Mouse (Mus musculus) monocyte, adult 5-6 weeks (primary cell): ENCODE data around the gene Gabra6. TPM values are rescaled to one million over a fixed set of nuclear protein-coding genes. Genes with fewer than 3 reads are reported as not detected.

ENCODE experiments used
- ATAC-seq: fragments of 153-309, 156-312 bp; replicated peaks from 2 replicates; pipeline ENCODE4 v1.8.0; 2017; ENCODE audit warnings: mild to moderate bottlenecking; ENCODE audit not compliant: low TSS enrichment, insufficient number of reproducible peaks, severe bottlenecking, poor library complexity, low FRiP score
- total RNA-seq: library from RNA; stranded (forward); fragments of 200-1000, 200-491, 200-594 nt; gene quantifications from 3 replicates; pipeline ENCODE4 v1.2.3, GENCODE M21; 2017

Gabra6 gene
- total RNA-seq, result not detected in 3 replicates

- ATAC-seq, result no peak
These were observed at the start of gene Gabra6 for GRCm38 (mm10) chr11:42320882-42321281. Gabra6 (minus strand) TSS chr11:42321072.

- no peak for ATAC-seq
These were observed 44.7 kb upstream of the Gabra6 start for GRCm38 (mm10) chr11:42365544-42365943.

- no peak for ATAC-seq
These were observed 11.2 kb upstream of the Gabra6 start for GRCm38 (mm10) chr11:42332121-42332520.

GRCm38 (mm10) chr11:42326262-42326661 is 5.4 kb upstream of the Gabra6 start:
- ATAC-seq, result no peak

DNA sequence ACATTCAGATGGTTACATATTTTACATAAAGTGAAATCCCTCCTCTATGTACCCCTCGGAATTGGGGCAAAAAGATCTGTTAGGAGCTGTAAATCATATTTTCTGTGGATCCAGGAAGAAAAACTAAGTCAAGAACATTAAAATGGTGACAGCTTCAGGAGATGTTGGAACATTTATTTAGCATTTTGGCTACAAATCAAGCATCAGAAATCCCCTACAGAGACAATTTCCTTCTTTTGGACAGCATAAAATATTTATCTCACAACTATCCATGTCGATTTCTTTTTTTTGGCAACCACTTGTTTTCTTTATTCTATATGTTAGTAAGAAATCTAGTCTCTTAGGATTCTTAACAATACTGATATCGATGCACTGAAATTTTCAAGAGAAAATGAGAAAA is 688 bp upstream of the Gabra6 start:
- no peak for ATAC-seq

- no peak for ATAC-seq
These were observed 1.4 kb downstream of the Gabra6 start for GRCm38 (mm10) chr11:42319521-42319920.

DNA sequence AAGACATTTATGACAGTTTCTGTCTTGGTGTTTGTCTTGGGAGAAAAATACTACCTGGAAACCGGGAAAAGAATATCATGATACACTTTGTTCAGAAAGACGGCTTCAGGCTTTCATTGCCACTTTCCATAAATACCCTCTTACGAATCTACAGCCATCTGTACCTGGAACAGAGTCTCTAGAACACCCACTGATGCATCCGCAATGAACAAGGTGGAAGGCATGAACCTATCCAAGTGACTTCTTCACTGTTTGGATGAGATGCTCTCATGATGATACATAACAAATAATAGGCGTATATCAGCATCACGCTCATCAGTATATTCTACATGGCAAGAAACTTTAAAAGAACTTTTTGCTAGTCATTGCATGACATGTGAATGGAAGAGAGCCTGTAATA is 1.8 kb downstream of the Gabra6 start:
- ATAC-seq, result no peak

DNA sequence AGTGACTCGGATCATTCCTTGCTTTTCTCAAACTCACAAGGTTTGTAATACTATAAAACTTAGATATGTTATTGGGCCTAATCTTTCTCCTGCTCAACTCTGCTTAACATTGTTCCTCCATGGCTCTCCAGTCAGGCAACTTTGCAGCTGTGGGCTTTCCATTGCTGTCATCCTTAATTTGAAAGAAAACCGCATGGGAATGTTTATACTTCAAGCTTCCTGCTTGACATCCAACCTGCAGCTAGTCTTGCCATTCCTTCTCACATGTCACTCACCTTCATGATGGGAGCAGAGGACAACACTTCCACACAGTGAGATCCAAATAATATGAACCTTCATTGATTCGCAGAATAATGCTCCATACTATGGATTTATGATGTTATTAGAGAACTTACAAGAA is 2.9 kb downstream of the Gabra6 start:
- no peak for ATAC-seq

DNA sequence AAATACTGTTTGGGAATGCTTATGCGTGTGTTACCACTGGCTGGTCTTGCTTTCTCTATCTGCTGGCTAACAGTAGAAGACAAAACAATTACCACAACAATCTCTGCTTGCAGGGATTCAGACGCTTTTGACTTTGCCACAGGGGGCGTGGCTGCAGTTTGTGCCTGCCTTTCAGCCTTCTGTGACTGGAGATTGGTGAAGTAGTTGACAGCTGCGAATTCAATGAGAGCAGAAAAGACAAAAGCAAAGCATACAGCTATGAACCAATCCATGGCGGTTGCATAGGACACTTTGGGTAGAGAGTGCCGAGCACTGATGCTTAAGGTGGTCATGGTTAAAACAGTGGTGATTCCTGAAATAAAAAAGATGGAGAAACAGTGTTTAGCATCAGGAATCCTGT is 6.0 kb downstream of the Gabra6 start:
- ATAC-seq, result no peak

GRCm38 (mm10) chr11:42310892-42311291 is 10.0 kb downstream of the Gabra6 start:
- ATAC-seq, result no peak

DNA sequence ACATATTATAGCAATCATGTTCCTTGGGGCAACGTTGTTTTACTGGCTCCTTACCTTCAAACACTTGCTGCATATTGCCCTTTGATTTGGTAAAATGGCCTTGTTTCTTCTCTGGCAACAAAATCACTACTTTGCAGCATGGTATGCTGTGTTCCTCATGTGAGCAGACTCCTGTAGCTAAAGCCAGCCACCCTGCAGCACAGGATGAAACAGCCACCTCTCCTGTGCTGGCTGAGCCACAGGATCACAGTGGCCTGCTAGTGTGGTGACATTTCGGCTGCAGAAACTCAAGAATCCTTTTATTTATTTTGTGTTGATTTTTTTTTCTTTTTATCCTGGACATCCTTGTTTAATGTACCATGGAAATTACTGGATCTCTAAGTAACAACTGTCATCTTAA is 11.8 kb downstream of the Gabra6 start:
- no peak for ATAC-seq

- no peak for ATAC-seq
These were observed 14.8 kb downstream of the Gabra6 start for GRCm38 (mm10) chr11:42306095-42306494.

DNA sequence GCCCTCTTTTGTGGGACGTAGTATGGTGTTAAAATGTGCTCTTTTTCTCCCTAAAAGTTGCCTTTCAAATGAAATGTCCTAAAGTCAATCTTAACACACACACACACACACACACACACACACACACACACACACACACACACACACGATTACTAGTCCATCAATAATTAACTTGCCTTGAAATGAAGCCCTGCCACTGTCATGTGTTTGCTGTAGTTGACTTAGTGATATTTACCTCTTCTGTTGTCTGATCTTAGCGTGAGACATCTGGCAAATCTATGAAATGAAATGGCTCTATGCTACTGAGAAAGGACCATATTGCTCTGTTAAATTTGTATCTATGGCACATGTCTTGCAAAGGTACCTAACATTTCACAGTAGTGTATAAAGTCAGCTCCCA is 61.9 kb downstream of the Gabra6 start:
- ATAC-seq, result no peak

Other genes with a start within 250 kb of the Gabra6 start
- gene Gabra1, start 138.1 kb downstream of the Gabra6 start, total RNA-seq, result not detected in 3 replicates
- gene Gabrb2, start 98.7 kb upstream of the Gabra6 start, total RNA-seq, result not detected in 3 replicates